Mouse (Mus musculus) testis, adult 2 months (tissue): Measurements from ENCODE around the gene Mgll.

Experiments
- CTCF ChIP-seq: fragments of 200-500 bp; IDR thresholded peaks from 2 replicates; pipeline ENCODE4 v1.5.1; 2012; ENCODE audit warnings: low read depth, mild to moderate bottlenecking, inconsistent platforms, low read length, moderate library complexity; ENCODE audit not compliant: control insufficient read depth, insufficient read depth, insufficient replicate concordance
- POLR2A ChIP-seq: fragments of 200-500 bp; IDR thresholded peaks from 2 replicates; pipeline ENCODE4 v1.6.1; 2012; ENCODE audit warnings: low read depth, mild to moderate bottlenecking, inconsistent platforms, low read length, moderate library complexity; ENCODE audit not compliant: control insufficient read depth

DNA sequence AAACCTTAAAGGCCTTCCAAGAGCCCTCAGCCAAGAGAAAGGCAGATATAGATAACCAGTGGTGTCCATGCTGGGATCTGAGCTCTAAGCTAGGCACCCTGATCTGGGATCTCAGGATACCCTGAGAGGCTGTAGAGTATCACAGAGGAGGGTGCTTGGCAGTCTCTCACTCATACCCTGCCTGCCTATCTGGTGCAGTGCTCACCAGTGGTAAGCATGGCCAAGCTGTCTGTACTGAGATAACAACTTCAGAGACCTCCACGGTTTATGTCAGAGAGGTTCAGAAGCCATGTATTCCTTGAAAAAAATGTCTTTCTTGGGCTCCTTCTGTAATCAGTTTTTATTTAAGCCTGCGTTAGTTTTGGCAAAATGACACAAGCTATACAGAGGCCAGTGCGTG is 16.8 kb downstream of the Mgll start:
- TF ChIP-seq CTCF (no peak), POLR2A (no peak)
